Mouse (Mus musculus): Measurements from ENCODE around the gene Necab2.

Gene Necab2

GRCm38 (mm10) chr8:119428350-119428740 is 18.2 kb upstream of the Necab2 start:
- no peak for DNase-seq (ENCODE audit: low spot score)

- DNase-seq (ENCODE audit: low spot score): no peak
Observed at GRCm38 (mm10) chr8:119428766-119429327, 17.7 kb upstream of the Necab2 start.

GRCm38 (mm10) chr8:119429552-119429951 is 17.0 kb upstream of the Necab2 start:
- no peak for DNase-seq (ENCODE audit: low spot score)

- no peak for DNase-seq (ENCODE audit: low spot score)
Observed at GRCm38 (mm10) chr8:119430250-119430649, 16.3 kb upstream of the Necab2 start.

- no peak for DNase-seq (ENCODE audit: low spot score)
Observed at GRCm38 (mm10) chr8:119430690-119431089, 15.8 kb upstream of the Necab2 start.

GRCm38 (mm10) chr8:119432372-119432771 is 14.1 kb upstream of the Necab2 start:
- DNase-seq (ENCODE audit: low spot score): no peak

- DNase-seq (ENCODE audit: low spot score): no peak
Observed at GRCm38 (mm10) chr8:119433582-119434174, 12.8 kb upstream of the Necab2 start, which contains the start of gene Osgin1. Gene Osgin1, plus strand, starts transcription at chr8:119434124.

- no peak for DNase-seq (ENCODE audit: low spot score)
Observed at GRCm38 (mm10) chr8:119434569-119434968, 11.9 kb upstream of the Necab2 start.

- no peak for DNase-seq (ENCODE audit: low spot score)
Observed at GRCm38 (mm10) chr8:119435527-119435926, 11.0 kb upstream of the Necab2 start.

GRCm38 (mm10) chr8:119436331-119436730 is 10.2 kb upstream of the Necab2 start:
- DNase-seq (ENCODE audit: low spot score): no peak

- DNase-seq (ENCODE audit: low spot score): no peak
Observed at GRCm38 (mm10) chr8:119436933-119437332, 9.6 kb upstream of the Necab2 start.

- DNase-seq (ENCODE audit: low spot score): no peak
Observed at GRCm38 (mm10) chr8:119437506-119437905, 9.0 kb upstream of the Necab2 start.

GRCm38 (mm10) chr8:119438876-119439275 is 7.6 kb upstream of the Necab2 start:
- no peak for DNase-seq (ENCODE audit: low spot score)

- DNase-seq (ENCODE audit: low spot score): no peak
Observed at GRCm38 (mm10) chr8:119439424-119439823, 7.1 kb upstream of the Necab2 start.

- DNase-seq (ENCODE audit: low spot score): no peak
Observed at GRCm38 (mm10) chr8:119439893-119440249, 6.6 kb upstream of the Necab2 start.

- peak; percentile 74 for DNase-seq (ENCODE audit: low spot score)
Observed at GRCm38 (mm10) chr8:119440250-119440951, 6.1 kb upstream of the Necab2 start.

GRCm38 (mm10) chr8:119440952-119441270 is 5.6 kb upstream of the Necab2 start:
- DNase-seq (ENCODE audit: low spot score): no peak

GRCm38 (mm10) chr8:119442013-119442412 is 4.5 kb upstream of the Necab2 start:
- no peak for DNase-seq (ENCODE audit: low spot score)

GRCm38 (mm10) chr8:119442970-119443369 is 3.5 kb upstream of the Necab2 start:
- no peak for DNase-seq (ENCODE audit: low spot score)

- no peak for DNase-seq (ENCODE audit: low spot score)
Observed at GRCm38 (mm10) chr8:119446990-119447780, 666 bp downstream of the Necab2 start.

- no peak for DNase-seq (ENCODE audit: low spot score)
Observed at GRCm38 (mm10) chr8:119447781-119448170, 1.3 kb downstream of the Necab2 start.

- DNase-seq (ENCODE audit: low spot score): peak; percentile 61
Observed at GRCm38 (mm10) chr8:119449627-119450026, 3.1 kb downstream of the Necab2 start.

GRCm38 (mm10) chr8:119451131-119451530 is 4.6 kb downstream of the Necab2 start:
- DNase-seq (ENCODE audit: low spot score): no peak
